Mouse (Mus musculus): ENCODE measurements around the gene Crlf2. TPM values are rescaled to one million over a fixed set of nuclear protein-coding genes. Genes with fewer than 3 reads are reported as not detected.

Crlf2 gene
- polyA plus RNA-seq, 1 experiment from 2014 or later, result 5.8 TPM

Other genes with a start within 250 kb of the Crlf2 start
- gene Vmn2r16, start 228.8 kb downstream of the Crlf2 start, polyA plus RNA-seq (2014; fragmentation: Nextera tagmentation; extraction: Ambion mirVana), result not detected in 2 replicates
- gene Vmn2r17, start 139.3 kb downstream of the Crlf2 start, polyA plus RNA-seq (2014; fragmentation: Nextera tagmentation; extraction: Ambion mirVana), result not detected in 2 replicates
- 1.7 and 2.1 TPM in 2 replicates for gene 5430403G16Rik, start 132.0 kb upstream of the Crlf2 start, polyA plus RNA-seq (2014; fragmentation: Nextera tagmentation; extraction: Ambion mirVana)
- 5.8 and 9.0 TPM in 2 replicates for gene 4930522L14Rik, start 192.9 kb upstream of the Crlf2 start, polyA plus RNA-seq (2014; fragmentation: Nextera tagmentation; extraction: Ambion mirVana)

Data from neural tube, embryonic 11.5 days (tissue).